Mouse (Mus musculus) cerebellum, adult 9-11 months (tissue): ENCODE data around the gene Nphp1.

Experiments used
- DNase-seq: peaks from one replicate; pipeline ENCODE4 v3.0.0; 2022

Gene Nphp1

GRCm38 (mm10) chr2:127742637-127743036, 46.1 kb downstream of the Nphp1 start:
- no peak for DNase-seq

GRCm38 (mm10) chr2:127740756-127741519, 47.8 kb downstream of the Nphp1 start:
- no peak for DNase-seq

GRCm38 (mm10) chr2:127737885-127738284, 50.8 kb downstream of the Nphp1 start:
- DNase-seq = no peak

GRCm38 (mm10) chr2:127736631-127737209, 52.0 kb downstream of the Nphp1 start:
- DNase-seq = no peak

GRCm38 (mm10) chr2:127735512-127736145, 53.1 kb downstream of the Nphp1 start:
- DNase-seq = no peak

GRCm38 (mm10) chr2:127734889-127735288, 53.8 kb downstream of the Nphp1 start:
- no peak for DNase-seq

- DNase-seq = no peak
Observed at GRCm38 (mm10) chr2:127730301-127730997, 58.2 kb downstream of the Nphp1 start.

GRCm38 (mm10) chr2:127729671-127730070, 59.0 kb downstream of the Nphp1 start, which contains the start of gene Mall:
TSS of gene Mall (minus strand) at chr2:127729932.
- no peak for DNase-seq

GRCm38 (mm10) chr2:127728661-127729450, 59.8 kb downstream of the Nphp1 start:
- DNase-seq = no peak

- no peak for DNase-seq
Observed at GRCm38 (mm10) chr2:127728146-127728545, 60.6 kb downstream of the Nphp1 start.

GRCm38 (mm10) chr2:127723193-127723592, 65.5 kb downstream of the Nphp1 start:
- DNase-seq = peak; percentile 7

- peak; percentile 92 for DNase-seq
Observed at GRCm38 (mm10) chr2:127722176-127722892, 66.4 kb downstream of the Nphp1 start.

- DNase-seq = no peak
Observed at GRCm38 (mm10) chr2:127718839-127719468, 69.7 kb downstream of the Nphp1 start.

GRCm38 (mm10) chr2:127714726-127715125, 74.0 kb downstream of the Nphp1 start:
- DNase-seq = no peak

- no peak for DNase-seq
Observed at GRCm38 (mm10) chr2:127708792-127709191, 79.9 kb downstream of the Nphp1 start.

- DNase-seq = no peak
Observed at GRCm38 (mm10) chr2:127708060-127708459, 80.6 kb downstream of the Nphp1 start.

GRCm38 (mm10) chr2:127705267-127705666, 83.4 kb downstream of the Nphp1 start:
- DNase-seq = no peak
